Mouse (Mus musculus): ENCODE data around the gene Gm8926.
"Not testable (repeated sequence)": the region's sequence is repeated elsewhere in the genome, so short reads cannot be mapped to it uniquely, and the experiment has no call there.

Gene Gm8926

DNA sequence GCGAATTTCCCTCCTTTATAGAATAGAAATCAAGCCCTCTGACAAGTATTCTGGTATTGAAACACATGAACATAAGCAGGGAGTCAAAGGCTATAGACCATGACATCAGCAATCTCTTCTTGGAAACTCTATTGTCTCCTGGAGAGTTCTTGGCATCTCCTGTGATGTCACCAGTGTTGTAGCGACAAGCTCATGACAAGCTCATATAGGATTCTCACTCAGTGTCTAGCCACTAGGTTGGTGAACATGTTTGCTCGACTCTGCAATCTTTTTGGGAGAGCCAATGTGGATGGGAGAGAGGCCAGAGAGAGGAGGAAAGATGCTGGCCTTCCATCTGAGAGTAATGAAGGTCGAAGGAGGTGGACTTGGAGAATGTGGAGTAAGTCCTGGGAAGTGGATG is at the start of gene Gm8926:
Gene Gm8926, plus strand, starts transcription at position 301 of the 400 bp plus-strand sequence.
- not testable (repeated sequence) for DNase-seq (ENCODE audit: low read depth, low spot score)

Data from R1 (cell line).